Mouse (Mus musculus) ES-Bruce4 (cell line): ENCODE measurements at regions not wholly inside any gene's neighbourhood (a gene's known extent, or its start where the extent isn't known, plus 50 kb on each side); places are given as distances from the start of the nearest gene placed in this dataset.

ENCODE experiments used
- H3K27ac ChIP-seq: 2 replicates; pipeline ENCODE4 v1.5.1; 2012; ENCODE audit warnings: low read length, inconsistent platforms; ENCODE audit not compliant: insufficient read depth
- H3K27me3 ChIP-seq: 2 replicates; pipeline ENCODE4 v1.6.1; 2012; ENCODE audit warnings: mild to moderate bottlenecking, low read length, inconsistent platforms; ENCODE audit not compliant: control insufficient read depth, poor library complexity, insufficient read depth, severe bottlenecking
- H3K36me3 ChIP-seq: 2 replicates; pipeline ENCODE4 v1.6.1; 2012; ENCODE audit warnings: inconsistent platforms, mild to moderate bottlenecking, low read length, moderate library complexity; ENCODE audit not compliant: control insufficient read depth, poor library complexity, insufficient read depth, severe bottlenecking
- H3K4me1 ChIP-seq: one replicate; pipeline ENCODE4 v1.8.1; 2011; ENCODE audit warnings: low read length; ENCODE audit not compliant: control insufficient read depth, insufficient read depth
- H3K4me3 ChIP-seq: 2 replicates; pipeline ENCODE4 v1.5.1; 2011; ENCODE audit warnings: low read depth, mild to moderate bottlenecking, low read length
- H3K9ac ChIP-seq: 2 replicates; pipeline ENCODE4 v1.6.1; 2012; ENCODE audit warnings: low read depth, mild to moderate bottlenecking, inconsistent platforms; ENCODE audit not compliant: poor library complexity, severe bottlenecking
- H3K9me3 ChIP-seq: replicated peaks from 2 replicates; pipeline ENCODE4 v1.6.1; 2012; ENCODE audit warnings: mild to moderate bottlenecking, low read length, inconsistent platforms; ENCODE audit not compliant: control insufficient read depth, poor library complexity, insufficient read depth, severe bottlenecking
- CTCF ChIP-seq: IDR thresholded peaks from one replicate; pipeline ENCODE4 v1.8.1; 2011; ENCODE audit warnings: low read depth, low read length
- EP300 ChIP-seq: IDR thresholded peaks from 2 replicates; pipeline ENCODE4 v1.6.1; 2011; ENCODE audit warnings: low read depth, low read length; ENCODE audit not compliant: insufficient read depth
- POLR2A ChIP-seq: IDR thresholded peaks from one replicate; pipeline ENCODE4 v1.8.1; 2011; ENCODE audit warnings: low read length; ENCODE audit not compliant: insufficient read depth

DNA sequence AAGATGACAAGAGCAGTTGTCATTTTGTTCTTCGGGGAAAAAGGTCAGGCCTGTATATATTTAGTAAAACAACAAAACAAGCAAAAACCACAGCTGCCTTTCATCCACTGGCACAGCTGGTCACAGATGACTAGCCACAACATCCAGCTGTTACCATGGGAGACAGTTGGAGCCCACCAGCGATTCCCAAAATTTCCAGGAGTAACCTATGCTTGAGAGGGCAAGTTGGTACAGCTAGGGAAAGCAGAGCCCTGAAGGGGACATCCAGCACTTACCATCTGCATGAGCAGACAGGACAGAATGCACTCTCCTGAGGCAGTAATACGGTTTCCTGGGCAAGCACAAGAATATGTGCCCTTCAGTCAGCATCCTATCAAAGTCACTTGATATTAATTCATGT lies 62.9 kb upstream of the Nap1l1 start:
- Histone ChIP-seq H3K9me3 (no peaks in the 10 kb centered on the region; the same call in 1 of the 2 replicates), H3K4me3 (no peak overlapping the region), H3K36me3 (no peaks in the 10 kb centered on the region), H3K4me1 (peaks cover 8% of the 10 kb centered on the region), H3K9ac (no peak overlapping the region), H3K27ac (peak overlapping the region; percentile 57; the same call in 1 of the 2 replicates), H3K27me3 (no peaks in the 10 kb centered on the region)
- no peak for TF ChIP-seq POLR2A
- TF ChIP-seq CTCF = no peak
- TF ChIP-seq EP300 = no peak

DNA sequence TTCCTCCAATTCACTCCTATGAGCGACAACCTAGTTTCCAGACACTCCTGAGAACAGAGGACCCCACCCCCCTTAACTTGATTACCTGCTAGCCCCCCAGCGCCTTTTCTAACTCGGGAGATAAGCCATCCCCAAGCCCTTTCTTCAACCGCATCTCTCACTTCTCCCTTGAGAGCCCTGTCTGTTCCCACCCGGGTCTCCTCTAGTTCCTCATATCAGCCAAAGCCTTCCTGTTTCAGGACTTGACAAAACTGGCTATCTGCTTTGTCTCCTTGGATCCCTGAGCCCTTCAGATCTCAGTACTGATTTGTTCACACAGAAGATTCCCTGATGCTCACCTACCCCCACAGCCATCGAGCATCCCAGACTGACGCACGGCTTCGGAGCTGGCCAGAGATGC lies 61.5 kb upstream of the Nap1l1 start:
- H3K27me3 ChIP-seq = no peaks in the 10 kb centered on the region
- H3K4me1 ChIP-seq = peaks cover 8% of the 10 kb centered on the region
- H3K9me3 ChIP-seq = no peaks in the 10 kb centered on the region
- TF ChIP-seq CTCF (no peak), POLR2A (no peak), EP300 (no peak)
- no peaks in the 10 kb centered on the region for H3K36me3 ChIP-seq
- H3K4me3 ChIP-seq = no peak overlapping the region
- H3K27ac ChIP-seq = no peak overlapping the region
- no peak overlapping the region for H3K9ac ChIP-seq

DNA sequence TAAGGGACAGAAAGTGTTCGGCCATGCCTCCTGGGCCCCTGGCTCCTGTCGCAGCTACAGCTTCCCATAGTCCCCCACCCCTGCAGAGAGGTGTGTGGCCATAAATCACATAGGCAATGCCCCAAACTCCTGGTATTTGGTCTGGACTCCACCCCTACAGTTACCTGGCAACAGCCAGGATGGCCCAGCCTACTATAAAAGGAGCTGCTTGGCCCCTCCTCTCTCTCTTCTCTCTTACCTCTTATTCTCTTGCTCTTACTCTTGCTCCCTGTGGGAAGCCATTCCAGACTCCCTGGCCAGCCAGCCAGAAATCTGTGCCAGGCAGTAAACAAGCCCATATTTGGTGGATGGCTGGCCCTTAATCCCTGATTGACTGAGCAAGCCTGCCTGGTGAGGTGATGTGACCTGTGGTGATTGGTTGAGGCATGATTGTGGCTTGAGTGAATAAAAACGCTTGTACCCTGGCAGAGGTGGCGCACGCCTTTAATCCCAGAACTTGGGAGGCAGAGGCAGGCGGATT lies 56.4 kb upstream of the Nap1l1 start:
- no peaks in the 10 kb centered on the region for H3K27me3 ChIP-seq
- H3K4me1 ChIP-seq = peaks cover 10% of the 10 kb centered on the region
- H3K9me3 ChIP-seq = no peaks in the 10 kb centered on the region
- no peak overlapping the region for H3K4me3 ChIP-seq
- TF ChIP-seq POLR2A (no peak), CTCF (no peak), EP300 (no peak)
- H3K9ac ChIP-seq = no peak overlapping the region
- no peaks in the 10 kb centered on the region for H3K36me3 ChIP-seq
- no peak overlapping the region for H3K27ac ChIP-seq

DNA sequence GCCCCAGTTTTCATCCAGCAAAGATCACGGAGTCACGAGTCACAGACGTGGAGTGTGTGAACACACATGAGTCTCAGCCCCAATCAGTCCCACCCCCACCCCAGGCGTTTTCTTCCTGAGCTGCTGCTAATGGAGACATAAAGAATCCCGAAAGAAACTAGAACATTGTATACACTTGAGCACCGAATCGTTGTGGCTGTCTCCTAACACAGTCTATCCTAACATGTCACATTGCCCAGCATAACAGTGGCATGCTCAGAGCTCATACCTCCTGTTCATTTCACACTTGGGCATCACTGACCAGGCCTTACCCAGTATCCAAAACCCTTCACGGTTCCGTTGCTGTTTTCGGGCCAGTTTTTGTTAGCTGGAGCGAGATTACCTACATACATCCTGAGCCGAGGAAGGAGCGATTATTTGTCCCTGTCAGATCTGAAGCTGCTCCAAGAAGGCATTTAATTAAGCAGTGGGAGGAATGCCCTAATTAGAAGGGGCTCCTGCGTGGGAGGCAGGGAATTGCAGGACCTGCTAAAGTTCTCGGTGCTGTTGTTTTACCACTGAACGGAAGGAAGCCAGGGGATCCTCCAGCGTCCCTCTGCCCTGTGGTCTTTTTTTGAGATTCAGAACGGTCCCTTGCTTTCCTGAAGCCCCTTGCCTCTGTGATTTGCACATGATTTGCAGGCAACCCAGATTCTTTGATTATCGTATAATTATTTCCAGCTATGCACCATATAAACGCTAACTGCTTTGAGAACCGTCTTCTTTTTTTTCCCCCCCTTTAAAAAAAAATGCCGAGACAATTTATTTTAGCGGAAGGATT lies 53.4 kb upstream of the Nap1l1 start:
- Histone ChIP-seq H3K9me3 (no peaks in the 10 kb centered on the region), H3K4me3 (no peak overlapping the region), H3K4me1 (peaks cover 9% of the 10 kb centered on the region)

DNA sequence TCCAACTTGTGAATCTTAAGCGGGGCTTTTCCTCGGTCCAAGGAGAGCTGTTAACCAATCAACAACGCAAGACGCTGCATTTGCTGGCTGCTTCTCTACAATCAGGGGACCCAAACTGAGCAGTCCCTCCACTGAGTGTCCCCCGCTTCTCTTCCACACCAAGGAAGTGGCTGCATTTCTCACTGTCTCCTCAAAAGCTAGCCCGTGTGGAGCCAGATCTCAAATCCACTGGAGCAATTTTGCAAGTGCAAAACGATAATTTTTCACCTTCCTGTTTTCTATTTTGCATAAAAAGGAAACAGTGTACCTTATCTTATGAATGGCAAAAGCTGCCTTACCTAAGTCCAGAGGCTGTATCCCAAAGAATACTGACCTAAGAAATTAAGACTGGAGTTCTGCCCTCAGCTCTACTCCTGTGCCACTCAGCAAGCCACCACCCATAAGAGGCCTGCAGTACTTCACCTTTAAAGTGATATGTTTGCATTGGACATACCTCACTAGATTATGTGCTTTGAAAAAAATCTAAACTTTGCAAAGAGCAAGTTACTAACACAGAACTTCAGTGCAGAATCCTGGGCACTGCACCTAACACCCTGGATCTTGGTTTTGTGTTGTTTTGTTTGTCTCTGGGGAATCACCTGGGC lies 52.7 kb upstream of the Nap1l1 start:
- TF ChIP-seq CTCF = no peak
- no peak for TF ChIP-seq EP300
- TF ChIP-seq POLR2A = no peak
- Histone ChIP-seq H3K9ac (peak overlapping the region; percentile 55; the same call in 1 of the 2 replicates), H3K27ac (no peak overlapping the region), H3K9me3 (no peaks in the 10 kb centered on the region), H3K27me3 (no peaks in the 10 kb centered on the region), H3K36me3 (no peaks in the 10 kb centered on the region), H3K4me1 (peaks cover 9% of the 10 kb centered on the region), H3K4me3 (no peak overlapping the region)

More for the DNA sequence above, 53.4 kb upstream of the Nap1l1 start:
- Histone ChIP-seq H3K27ac (no peak overlapping the region), H3K27me3 (no peaks in the 10 kb centered on the region), H3K36me3 (no peaks in the 10 kb centered on the region), H3K9ac (peak overlapping the region; percentile 55; the same call in 1 of the 2 replicates)
- no peak for TF ChIP-seq POLR2A
- TF ChIP-seq CTCF = no peak
- no peak for TF ChIP-seq EP300
